Mouse (Mus musculus): Measurements from ENCODE around the gene Lamc2. TPM values are rescaled to one million over a fixed set of nuclear protein-coding genes. Genes with fewer than 3 reads are reported as not detected.

The Lamc2 gene
- polyA plus RNA-seq, 2 experiments, result 4.9 to 10.6 TPM

- Histone ChIP-seq H3K4me2 (replicated peaks; ENCODE audit: low read depth, low read length, severe bottlenecking) (no peak overlapping the region), H3K9ac (ENCODE audit: low read depth, low read length, severe bottlenecking) (no peak overlapping the region), H3K27ac (replicated peaks; ENCODE audit: low read depth, low read length) (no peak overlapping the region; the same call in 1 of the 2 replicates), H3K9me3 (ENCODE audit: control insufficient read depth, low read length) (no peaks in the 10 kb centered on the region), H3K4me3 (replicated peaks; ENCODE audit: low read length) (no peak overlapping the region), H3K4me1 (ENCODE audit: control insufficient read depth, insufficient read depth, low read length) (0 out of 2 replicates have a peak, but pooled peaks cover 3% of the 10 kb centered on the region), H3K36me3 (ENCODE audit: control insufficient read depth, insufficient read depth, low read length) (no peaks in the 10 kb centered on the region), H3K27me3 (ENCODE audit: control insufficient read depth, insufficient read depth, low read length) (no peaks in the 10 kb centered on the region)
- no peak for ATAC-seq (ENCODE audit: low FRiP score, low read depth)
- WGBS, result 66% methylated on average over 8 of the region's 8 CpGs
- DNase-seq (ENCODE audit: low spot score), result no peak
- TF ChIP-seq POLR2A (IDR thresholded peaks at IDR 0.05; ENCODE audit: borderline replicate concordance, extremely low read depth, insufficient read depth, insufficient read length), result no peak
Observed at GRCm38 (mm10) chr1:153155364-153155763, 30.9 kb downstream of the Lamc2 start.

DNA sequence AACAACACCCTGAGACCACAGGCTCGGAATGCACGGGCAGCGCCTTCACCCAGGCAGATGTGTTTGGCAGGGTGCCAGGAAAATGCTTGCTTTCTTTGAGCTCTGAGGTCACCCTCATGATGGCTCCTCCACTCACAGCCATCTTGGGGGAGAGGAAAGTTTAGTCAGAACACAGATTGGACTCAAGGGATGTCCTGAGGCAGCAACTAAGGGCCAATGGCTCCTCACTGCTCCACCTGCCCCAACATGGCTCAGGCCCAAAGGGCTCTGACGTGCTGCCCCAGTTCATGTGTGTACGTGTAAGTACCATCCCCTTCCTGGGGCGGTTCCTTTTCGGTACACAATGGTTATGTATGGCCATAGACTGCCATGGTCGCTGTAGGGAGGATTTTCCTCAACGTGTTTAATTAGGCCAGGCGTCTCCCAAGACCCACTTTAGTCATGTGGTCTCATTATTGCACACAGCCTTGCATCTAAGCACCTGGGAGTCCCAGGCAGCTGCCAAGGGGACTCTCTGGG is 32.6 kb downstream of the Lamc2 start:
- Histone ChIP-seq H3K27me3 (ENCODE audit: control insufficient read depth, insufficient read depth, low read length) (no peaks in the 10 kb centered on the region), H3K4me2 (replicated peaks; ENCODE audit: low read depth, low read length, severe bottlenecking) (no peak overlapping the region), H3K9me3 (ENCODE audit: control insufficient read depth, low read length) (no peaks in the 10 kb centered on the region), H3K4me1 (ENCODE audit: control insufficient read depth, insufficient read depth, low read length) (0 out of 2 replicates have a peak, but pooled peaks cover 3% of the 10 kb centered on the region), H3K9ac (ENCODE audit: low read depth, low read length, severe bottlenecking) (no peak overlapping the region), H3K27ac (replicated peaks; ENCODE audit: low read depth, low read length) (no peak overlapping the region), H3K4me3 (replicated peaks; ENCODE audit: low read length) (no peak overlapping the region), H3K36me3 (ENCODE audit: control insufficient read depth, insufficient read depth, low read length) (no peaks in the 10 kb centered on the region)
- ATAC-seq (ENCODE audit: low FRiP score, low read depth) (peak; percentile 37), DNase-seq (ENCODE audit: low spot score) (peak; percentile 29)
- no peak for TF ChIP-seq POLR2A (IDR thresholded peaks at IDR 0.05; ENCODE audit: borderline replicate concordance, extremely low read depth, insufficient read depth, insufficient read length)
- WGBS, result 44% methylated on average over 10 of the region's 10 CpGs

DNA sequence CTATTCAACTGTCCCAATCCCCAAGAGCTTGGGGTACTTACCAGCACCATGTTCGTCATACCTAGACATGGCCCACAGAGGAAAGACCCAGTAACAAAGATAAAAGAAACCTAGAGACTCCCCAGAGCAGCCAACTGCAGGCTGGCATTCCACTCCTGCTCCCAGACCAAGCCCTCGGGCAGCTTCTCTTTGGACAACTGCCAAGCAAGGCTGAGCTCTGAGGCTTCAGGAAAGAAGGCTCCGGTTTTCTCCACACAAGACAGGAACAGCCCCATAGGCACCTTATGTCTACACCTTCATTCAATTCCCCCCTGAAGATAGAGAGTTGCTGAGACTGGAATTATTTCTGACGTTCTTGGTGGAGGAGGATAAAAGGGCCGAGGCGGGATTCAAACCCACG is 33.7 kb downstream of the Lamc2 start:
- Histone ChIP-seq H3K27me3 (ENCODE audit: control insufficient read depth, insufficient read depth, low read length) (no peaks in the 10 kb centered on the region), H3K9ac (ENCODE audit: low read depth, low read length, severe bottlenecking) (no peak overlapping the region), H3K4me1 (ENCODE audit: control insufficient read depth, insufficient read depth, low read length) (0 out of 2 replicates have a peak, but pooled peaks cover 3% of the 10 kb centered on the region), H3K4me3 (replicated peaks; ENCODE audit: low read length) (no peak overlapping the region), H3K4me2 (replicated peaks; ENCODE audit: low read depth, low read length, severe bottlenecking) (no peak overlapping the region), H3K36me3 (ENCODE audit: control insufficient read depth, insufficient read depth, low read length) (no peaks in the 10 kb centered on the region), H3K27ac (replicated peaks; ENCODE audit: low read depth, low read length) (no peak overlapping the region), H3K9me3 (ENCODE audit: control insufficient read depth, low read length) (no peaks in the 10 kb centered on the region)
- 64% methylated on average over 7 of the region's 7 CpGs for WGBS
- no peak for TF ChIP-seq POLR2A (IDR thresholded peaks at IDR 0.05; ENCODE audit: borderline replicate concordance, extremely low read depth, insufficient read depth, insufficient read length)
- ATAC-seq (ENCODE audit: low FRiP score, low read depth), result no peak
- DNase-seq (ENCODE audit: low spot score), result peak; percentile 9

DNA sequence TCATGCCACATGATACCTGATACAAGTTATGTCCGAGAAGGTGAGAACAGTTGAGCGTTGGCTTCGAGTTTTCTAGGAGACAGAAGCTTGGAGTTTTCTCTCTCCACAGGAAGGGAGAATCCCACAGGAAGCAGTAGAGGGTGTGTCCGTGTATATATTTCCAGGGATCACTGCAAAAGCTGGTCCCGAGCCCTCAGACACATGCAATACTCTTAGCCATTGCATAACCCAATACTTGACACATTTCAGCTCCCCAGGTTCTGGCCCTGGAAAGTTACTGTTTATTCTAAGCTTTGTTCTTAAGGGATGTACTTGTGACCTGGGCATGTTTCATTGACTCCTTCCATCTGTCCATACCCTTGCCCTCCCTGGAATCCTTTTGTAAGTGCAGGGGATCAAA is 40.5 kb downstream of the Lamc2 start:
- Histone ChIP-seq H3K4me2 (replicated peaks; ENCODE audit: low read depth, low read length, severe bottlenecking) (no peak overlapping the region), H3K36me3 (ENCODE audit: control insufficient read depth, insufficient read depth, low read length) (no peaks in the 10 kb centered on the region), H3K27ac (replicated peaks; ENCODE audit: low read depth, low read length) (no peak overlapping the region), H3K9ac (ENCODE audit: low read depth, low read length, severe bottlenecking) (no peak overlapping the region), H3K4me3 (replicated peaks; ENCODE audit: low read length) (no peak overlapping the region), H3K9me3 (ENCODE audit: control insufficient read depth, low read length) (no peaks in the 10 kb centered on the region), H3K4me1 (ENCODE audit: control insufficient read depth, insufficient read depth, low read length) (no peaks in the 10 kb centered on the region), H3K27me3 (ENCODE audit: control insufficient read depth, insufficient read depth, low read length) (no peaks in the 10 kb centered on the region)
- 80% methylated on average over 5 of the region's 5 CpGs for WGBS
- no peak for TF ChIP-seq POLR2A (IDR thresholded peaks at IDR 0.05; ENCODE audit: borderline replicate concordance, extremely low read depth, insufficient read depth, insufficient read length)
- ATAC-seq (ENCODE audit: low FRiP score, low read depth) (no peak), DNase-seq (ENCODE audit: low spot score) (no peak)

- H3K27ac ChIP-seq (replicated peaks; ENCODE audit: low read depth, low read length), result no peak overlapping the region
- TF ChIP-seq POLR2A (IDR thresholded peaks at IDR 0.05; ENCODE audit: borderline replicate concordance, extremely low read depth, insufficient read depth, insufficient read length), result no peak
- DNase-seq (ENCODE audit: low spot score), result no peak
- 50% methylated on average over 11 of the region's 11 CpGs for WGBS
- no peak overlapping the region for H3K9ac ChIP-seq (ENCODE audit: low read depth, low read length, severe bottlenecking)
- H3K4me3 ChIP-seq (replicated peaks; ENCODE audit: low read length), result no peak overlapping the region
- ATAC-seq (ENCODE audit: low FRiP score, low read depth), result no peak
- no peaks in the 10 kb centered on the region for H3K4me1 ChIP-seq (ENCODE audit: control insufficient read depth, insufficient read depth, low read length)
- no peaks in the 10 kb centered on the region for H3K27me3 ChIP-seq (ENCODE audit: control insufficient read depth, insufficient read depth, low read length)
- no peaks in the 10 kb centered on the region for H3K36me3 ChIP-seq (ENCODE audit: control insufficient read depth, insufficient read depth, low read length)
- no peak overlapping the region for H3K4me2 ChIP-seq (replicated peaks; ENCODE audit: low read depth, low read length, severe bottlenecking)
- H3K9me3 ChIP-seq (ENCODE audit: control insufficient read depth, low read length), result no peaks in the 10 kb centered on the region
Observed at GRCm38 (mm10) chr1:153144021-153144420, 42.2 kb downstream of the Lamc2 start.

Measured in limb, embryonic 14.5 days (tissue).